Mouse (Mus musculus): ENCODE measurements around the gene Meis1.

GRCm38 (mm10) chr11:18875001-18875902, 143.5 kb downstream of the Meis1 start:
- TF ChIP-seq USF1 (IDR thresholded peaks at IDR 0.05; ENCODE audit: low read depth, low read length) (no peak), SMC3 (IDR thresholded peaks at IDR 0.05; ENCODE audit: low read depth, low read length) (no peak), ELF1 (IDR thresholded peaks at IDR 0.05; ENCODE audit: low read depth, low read length) (no peak), RAD21 (IDR thresholded peaks at IDR 0.05; ENCODE audit: low read depth, low read length) (no peak), CTCF (conservative IDR thresholded peaks at IDR 0.05 in 1 of 2, IDR thresholded peaks at IDR 0.05 in 1 of 2; ENCODE audit: low read depth in 2 of 2, low read length in 2 of 2) (no peak), TCF12 (IDR thresholded peaks at IDR 0.05; ENCODE audit: low read depth, low read length) (no peak)
